In the genomic region with DNA sequence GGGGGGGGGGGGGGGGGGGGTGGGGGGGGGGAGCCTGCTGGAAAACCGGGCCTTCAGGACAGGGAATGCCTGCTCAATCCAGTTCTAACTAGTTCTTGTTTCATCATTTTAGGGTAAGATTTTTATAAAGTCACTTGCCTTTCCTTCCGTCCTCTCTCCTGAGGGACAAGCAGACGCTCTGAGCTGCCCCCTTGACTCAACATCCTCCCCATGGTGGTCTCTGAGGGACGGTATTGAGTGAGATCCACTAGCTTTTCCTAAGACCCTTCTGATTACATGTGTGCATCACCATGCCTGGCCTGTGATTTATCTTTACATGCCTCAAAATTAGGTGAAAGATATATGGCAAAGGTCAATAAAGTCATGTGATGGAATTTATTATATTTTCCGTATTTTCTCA, we compare ENCODE assay signal across 21 mouse cellular contexts. TPM values are rescaled to one million over a fixed set of nuclear protein-coding genes. Genes with fewer than 3 reads are reported as not detected.
DNase-seq lines count a peak whose midpoint lies in the region; ATAC-seq and TF ChIP-seq lines count a peak whose summit lies in the region.
"Had no signal": no experiment of that assay in that cellular context is flagged by ENCODE, and none has a peak within 500 bp of the region (broad histone marks: within the 10 kb centered on the region; RNA-seq: fewer than 3 reads in every experiment).

No protein-coding gene starts in this region.

- H3K9me3 ChIP-seq in forebrain, embryonic 10.5 days: no peaks in the 10 kb centered on the region
- no peaks in the 10 kb centered on the region for H3K9me3 ChIP-seq in forebrain, postnatal 0 days (ENCODE audit: low read length)
- no peaks in the 10 kb centered on the region for H3K9me3 ChIP-seq in forebrain, embryonic 13.5 days (replicated peaks)
- no peaks in the 10 kb centered on the region for H3K9me3 ChIP-seq in forebrain, embryonic 16.5 days (ENCODE audit: control insufficient read depth, low read length)
- no peaks in the 10 kb centered on the region for H3K9me3 ChIP-seq in heart, embryonic 12.5 days (replicated peaks)
- no peaks in the 10 kb centered on the region for H3K9me3 ChIP-seq in midbrain, embryonic 11.5 days (ENCODE audit: control insufficient read depth, low read length)
- H3K9me3 ChIP-seq in midbrain, postnatal 0 days (ENCODE audit: low read length): no peaks in the 10 kb centered on the region
- H3K9me3 ChIP-seq: heart, embryonic 13.5 days; hindbrain, embryonic 12.5 days; hindbrain, embryonic 15.5 days had no signal

- H3K4me1 ChIP-seq in forebrain, embryonic 10.5 days: peaks cover 54% of the 10 kb centered on the region
- no peaks in the 10 kb centered on the region for H3K4me1 ChIP-seq in forebrain, postnatal 0 days (ENCODE audit: insufficient read depth)
- peaks cover 34% of the 10 kb centered on the region for H3K4me1 ChIP-seq in forebrain, embryonic 13.5 days
- H3K4me1 ChIP-seq in forebrain, embryonic 16.5 days (replicated peaks; ENCODE audit: control insufficient read depth, insufficient read depth, low read length): peaks cover 19% of the 10 kb centered on the region
- H3K4me1 ChIP-seq in heart, embryonic 12.5 days (replicated peaks): peaks cover 13% of the 10 kb centered on the region
- no peaks in the 10 kb centered on the region; the same call in 1 of the 2 replicates for H3K4me1 ChIP-seq in midbrain, embryonic 11.5 days (ENCODE audit: control insufficient read depth, insufficient read depth, low read length)
- no peaks in the 10 kb centered on the region for H3K4me1 ChIP-seq in midbrain, postnatal 0 days (ENCODE audit: insufficient read depth, low read length)
- H3K4me1 ChIP-seq: hindbrain, embryonic 15.5 days had no signal

- H3K36me3 ChIP-seq in forebrain, embryonic 10.5 days (replicated peaks): peaks cover 7% of the 10 kb centered on the region; the same call in 1 of the 2 replicates
- H3K36me3 ChIP-seq in forebrain, postnatal 0 days (ENCODE audit: insufficient read depth): no peaks in the 10 kb centered on the region
- no peaks in the 10 kb centered on the region for H3K36me3 ChIP-seq in forebrain, embryonic 13.5 days (ENCODE audit: poor library complexity, severe bottlenecking)
- no peaks in the 10 kb centered on the region for H3K36me3 ChIP-seq in forebrain, embryonic 16.5 days (ENCODE audit: control insufficient read depth, insufficient read depth)
- H3K36me3 ChIP-seq in heart, embryonic 12.5 days: no peaks in the 10 kb centered on the region
- H3K36me3 ChIP-seq in midbrain, embryonic 11.5 days (ENCODE audit: control insufficient read depth, insufficient read depth, low read length): no peaks in the 10 kb centered on the region
- no peaks in the 10 kb centered on the region for H3K36me3 ChIP-seq in midbrain, postnatal 0 days (ENCODE audit: insufficient read depth, low read length)
- H3K36me3 ChIP-seq: heart, embryonic 13.5 days; hindbrain, embryonic 12.5 days; hindbrain, embryonic 15.5 days had no signal

- peak overlapping the region; percentile 22; the same call in 1 of the 2 replicates for H3K4me3 ChIP-seq in forebrain, embryonic 10.5 days
- no peak overlapping the region for H3K4me3 ChIP-seq in forebrain, postnatal 0 days (ENCODE audit: low read depth, low read length)
- H3K4me3 ChIP-seq in forebrain, embryonic 13.5 days: no peak overlapping the region; the same call in 1 of the 2 replicates
- H3K4me3 ChIP-seq in forebrain, embryonic 16.5 days (replicated peaks; ENCODE audit: low read length): no peak overlapping the region
- H3K4me3 ChIP-seq in heart, embryonic 12.5 days: peak overlapping the region; percentile 5; the same call in 1 of the 2 replicates
- no peak overlapping the region for H3K4me3 ChIP-seq in midbrain, embryonic 11.5 days (ENCODE audit: low read depth, low read length)
- H3K4me3 ChIP-seq in midbrain, postnatal 0 days (ENCODE audit: low read depth, low read length): no peak overlapping the region
- H3K4me3 ChIP-seq: heart, embryonic 13.5 days; hindbrain, embryonic 12.5 days; hindbrain, embryonic 15.5 days had no signal

- intact Hi-C loops in heart, postnatal 14 days (cut with DNase I): no loop called here

- H3K27me3 ChIP-seq in forebrain, embryonic 10.5 days (ENCODE audit: poor library complexity, severe bottlenecking): peaks cover 98% of the 10 kb centered on the region
- H3K27me3 ChIP-seq in forebrain, postnatal 0 days (ENCODE audit: insufficient read depth, low read length): peaks cover 26% of the 10 kb centered on the region
- H3K27me3 ChIP-seq in forebrain, embryonic 13.5 days: peaks cover 82% of the 10 kb centered on the region
- peaks cover 34% of the 10 kb centered on the region for H3K27me3 ChIP-seq in forebrain, embryonic 16.5 days (replicated peaks; ENCODE audit: control insufficient read depth, insufficient read depth, low read length)
- peaks cover 87% of the 10 kb centered on the region for H3K27me3 ChIP-seq in heart, embryonic 12.5 days (replicated peaks)
- peaks cover 72% of the 10 kb centered on the region for H3K27me3 ChIP-seq in midbrain, embryonic 11.5 days (ENCODE audit: control insufficient read depth, insufficient read depth, low read length)
- peaks cover 63% of the 10 kb centered on the region for H3K27me3 ChIP-seq in midbrain, postnatal 0 days (ENCODE audit: insufficient read depth, low read length)

- WGBS in forebrain, embryonic 10.5 days: 12% methylated on average over 4 of the region's 5 CpGs
- WGBS in forebrain, postnatal 0 days: 27% methylated on average over 5 of the region's 5 CpGs
- WGBS in forebrain, embryonic 13.5 days: 27% methylated on average over 5 of the region's 5 CpGs
- 27% methylated on average over 5 of the region's 5 CpGs for WGBS in forebrain, embryonic 16.5 days
- WGBS in heart, embryonic 12.5 days: 11% methylated on average over 5 of the region's 5 CpGs
- WGBS in midbrain, embryonic 11.5 days: 8% methylated on average over 5 of the region's 5 CpGs
- WGBS in midbrain, postnatal 0 days: 8% methylated on average over 5 of the region's 5 CpGs

- H3K9ac ChIP-seq in forebrain, postnatal 0 days: no peak overlapping the region
- no peak overlapping the region for H3K9ac ChIP-seq in forebrain, embryonic 13.5 days
- no peak overlapping the region for H3K9ac ChIP-seq in forebrain, embryonic 16.5 days (replicated peaks; ENCODE audit: low read depth, low read length)
- H3K9ac ChIP-seq in heart, embryonic 12.5 days: no peak overlapping the region
- no peak overlapping the region for H3K9ac ChIP-seq in midbrain, embryonic 11.5 days (ENCODE audit: low read length)
- no peak overlapping the region for H3K9ac ChIP-seq in midbrain, postnatal 0 days (replicated peaks; ENCODE audit: low read length, poor library complexity, severe bottlenecking)
- H3K9ac ChIP-seq: heart, embryonic 13.5 days; hindbrain, embryonic 12.5 days; hindbrain, embryonic 15.5 days had no signal

- DNase-seq in forebrain, embryonic 10.5 days (ENCODE audit: extremely low spot score, low spot score): peak; percentile 14
- no peak for DNase-seq in forebrain, postnatal 0 days
- no peak for DNase-seq in heart, postnatal 14 days
- peak; percentile 82 for DNase-seq in midbrain, embryonic 11.5 days (ENCODE audit: low spot score, missing footprints)
- no peak for DNase-seq in midbrain, postnatal 0 days (ENCODE audit: low spot score)
- DNase-seq: adrenal gland, adult 8-10 months; adrenal gland, postnatal 25 days; cerebellum, adult 18-20 months; cerebellum, adult 9-10 months; cerebellum, postnatal 14 days; gastrocnemius, postnatal 25 days; heart, postnatal 36 days; kidney, adult 2 months had no signal

- peak overlapping the region; percentile 98; the same call in 1 of the 2 replicates for H3K27ac ChIP-seq in forebrain, embryonic 10.5 days
- no peak overlapping the region for H3K27ac ChIP-seq in forebrain, postnatal 0 days (ENCODE audit: low read depth, low read length)
- no peak overlapping the region for H3K27ac ChIP-seq in forebrain, embryonic 13.5 days
- no peak overlapping the region for H3K27ac ChIP-seq in forebrain, embryonic 16.5 days (ENCODE audit: low read length)
- no peak overlapping the region for H3K27ac ChIP-seq in heart, embryonic 12.5 days (ENCODE audit: poor library complexity, severe bottlenecking)
- no peak overlapping the region for H3K27ac ChIP-seq in midbrain, embryonic 11.5 days (ENCODE audit: low read depth, low read length)
- H3K27ac ChIP-seq in midbrain, postnatal 0 days (ENCODE audit: low read depth, low read length): no peak overlapping the region
- H3K27ac ChIP-seq: heart, embryonic 13.5 days; hindbrain, embryonic 12.5 days; hindbrain, embryonic 15.5 days had no signal

- ATAC-seq in forebrain, postnatal 0 days: no peak
- no peak for ATAC-seq in forebrain, embryonic 13.5 days
- ATAC-seq in forebrain, embryonic 16.5 days: no peak
- no peak for ATAC-seq in heart, embryonic 12.5 days (ENCODE audit: insufficient number of reproducible peaks, low FRiP score)
- no peak for ATAC-seq in midbrain, embryonic 11.5 days (ENCODE audit: low FRiP score)
- no peak for ATAC-seq in midbrain, postnatal 0 days (ENCODE audit: low FRiP score)
- ATAC-seq: activated CD4-positive, CD25-positive, alpha-beta regulatory T cell, adult 4 months; intestine, postnatal 0 days had no signal

- TF ChIP-seq CTCF in forebrain, postnatal 0 days (IDR thresholded peaks at IDR 0.05; ENCODE audit: low read depth): no peak
- no peak for TF ChIP-seq CTCF in midbrain, postnatal 0 days (IDR thresholded peaks at IDR 0.05)

- no peak overlapping the region for H3K4me2 ChIP-seq in forebrain, postnatal 0 days (ENCODE audit: low read depth)
- H3K4me2 ChIP-seq in forebrain, embryonic 13.5 days: peak overlapping the region; percentile 42
- H3K4me2 ChIP-seq in forebrain, embryonic 16.5 days (ENCODE audit: low read length): no peak overlapping the region
- H3K4me2 ChIP-seq in heart, embryonic 12.5 days: no peak overlapping the region
- H3K4me2 ChIP-seq in midbrain, embryonic 11.5 days: no peak overlapping the region
- H3K4me2 ChIP-seq in midbrain, postnatal 0 days (ENCODE audit: low read depth, low read length, poor library complexity, severe bottlenecking): no peak overlapping the region
- H3K4me2 ChIP-seq: heart, embryonic 13.5 days; hindbrain, embryonic 12.5 days; hindbrain, embryonic 15.5 days had no signal

RNA-seq across cellular contexts. Expression of gene Dmrta2, which starts 10.6 kb away (rescaled TPM):
- 5.6 and 7.0 TPM in 2 replicates for polyA plus RNA-seq in forebrain, embryonic 10.5 days (2016; fragmentation: Nextera tagmentation; extraction: Ambion mirVana)
- 6.3 and 7.3 TPM in 2 replicates for total RNA-seq in forebrain, postnatal 0 days (2014; rRNA removed)
- 0.87 and 1.4 TPM in 2 replicates for polyA plus RNA-seq in forebrain, postnatal 0 days (2015; fragmentation: Nextera tagmentation; extraction: Ambion mirVana)
- polyA plus RNA-seq in forebrain, embryonic 13.5 days (2015; fragmentation: Nextera tagmentation; extraction: Ambion mirVana): 6.1 and 7.1 TPM in 2 replicates
- polyA plus RNA-seq in forebrain, embryonic 16.5 days (2015; fragmentation: Nextera tagmentation; extraction: Ambion mirVana): 2.3 and 2.4 TPM in 2 replicates
- polyA plus RNA-seq in heart, embryonic 12.5 days (2016; fragmentation: Nextera tagmentation; extraction: Ambion mirVana): 0.13 TPM in 1 of 2 replicates, not detected in the other
- total RNA-seq in heart, postnatal 14 days (2021): under 1 TPM; 0.20 to 0.24 TPM
- 2.9 and 4.4 TPM in 2 replicates for polyA plus RNA-seq in midbrain, embryonic 11.5 days (2014; fragmentation: Nextera tagmentation; extraction: Ambion mirVana)
- total RNA-seq in midbrain, postnatal 0 days (2014; rRNA removed): 1.4 and 3.7 TPM in 2 replicates
- 0.43 and 0.44 TPM in 2 replicates for polyA plus RNA-seq in midbrain, postnatal 0 days (2015; fragmentation: Nextera tagmentation; extraction: Ambion mirVana)
- total RNA-seq: gastrocnemius, postnatal 25 days had no signal
- polyA plus RNA-seq: activated CD4-positive, CD25-positive, alpha-beta regulatory T cell, adult 4 months; heart, embryonic 13.5 days; intestine, postnatal 0 days had no signal

Comparison
In these comparisons a context has a peak if more than half of its experiments do, and no peak if none do; other contexts are left out.
1. DNase-seq: peak in forebrain, embryonic 10.5 days (single experiment) and midbrain, embryonic 11.5 days (single experiment); none in forebrain, postnatal 0 days (single experiment), heart, postnatal 14 days (0 of 2) and midbrain, postnatal 0 days (single experiment).
2. H3K4me3 ChIP-seq: peak in forebrain, embryonic 10.5 days (single experiment) and heart, embryonic 12.5 days (single experiment); none in forebrain, postnatal 0 days (single experiment), forebrain, embryonic 13.5 days (single experiment), forebrain, embryonic 16.5 days (single experiment), midbrain, embryonic 11.5 days (single experiment) and midbrain, postnatal 0 days (single experiment).